Mouse (Mus musculus): ENCODE measurements around the gene Bloc1s6.

GRCm38 (mm10) chr2:122772899-122773298 lies 34.6 kb downstream of the Bloc1s6 start:
- TF ChIP-seq CTCF (IDR thresholded peaks at IDR 0.05; ENCODE audit: borderline replicate concordance, control insufficient read depth, extremely low read depth, insufficient read depth, low read length, poor library complexity): no peak
- no peak for TF ChIP-seq POLR2A (IDR thresholded peaks at IDR 0.05; ENCODE audit: control insufficient read depth, extremely low read depth, insufficient read depth, low read length, poor library complexity)

Measured in thymus, adult 2 months (tissue).